Mouse (Mus musculus): ENCODE measurements around the gene Pde6h.

Gene Pde6h

DNA sequence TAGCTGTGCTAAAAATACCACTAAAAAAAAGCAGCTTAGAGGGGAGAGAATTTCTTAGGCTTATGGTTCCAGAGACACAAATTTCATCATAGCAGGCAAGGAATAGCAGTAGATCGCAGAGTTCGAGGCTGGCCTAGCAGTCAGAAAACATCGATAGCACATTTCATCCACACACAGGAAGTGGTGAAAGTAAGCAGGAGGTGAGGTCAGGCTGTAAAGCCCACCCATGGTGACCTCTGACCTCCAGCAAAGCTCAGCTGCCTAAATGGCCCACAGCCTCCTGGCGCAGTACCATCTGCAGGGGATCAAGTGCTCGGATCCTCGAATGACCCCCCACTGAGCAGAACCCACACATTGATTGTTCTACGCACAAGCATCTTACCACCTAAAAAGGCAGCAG is 59.6 kb downstream of the Pde6h start:
- DNase-seq: no peak

GRCm38 (mm10) chr6:136986019-136986418 is 62.4 kb downstream of the Pde6h start:
- DNase-seq: no peak

DNA sequence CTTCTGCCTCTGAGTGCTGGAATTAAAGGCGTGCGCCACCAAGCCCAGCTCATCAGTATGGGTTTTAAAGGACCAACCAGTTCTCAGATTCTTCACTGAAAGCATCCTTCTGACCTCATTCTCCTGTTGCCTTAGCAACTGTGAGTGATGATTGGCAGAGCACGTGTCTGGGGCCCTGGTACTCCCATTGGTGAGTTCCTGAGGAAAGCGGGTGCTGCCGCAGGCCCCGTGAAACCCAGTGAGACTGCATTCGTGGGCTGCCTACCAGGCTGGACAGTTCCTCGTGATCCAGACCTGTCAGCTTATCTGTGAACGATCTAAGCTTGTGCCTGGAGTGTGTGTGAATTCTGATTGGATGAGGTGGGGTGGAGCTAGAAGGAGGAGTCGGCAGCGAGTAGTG is 63.1 kb downstream of the Pde6h start:
- no peak for DNase-seq

DNA sequence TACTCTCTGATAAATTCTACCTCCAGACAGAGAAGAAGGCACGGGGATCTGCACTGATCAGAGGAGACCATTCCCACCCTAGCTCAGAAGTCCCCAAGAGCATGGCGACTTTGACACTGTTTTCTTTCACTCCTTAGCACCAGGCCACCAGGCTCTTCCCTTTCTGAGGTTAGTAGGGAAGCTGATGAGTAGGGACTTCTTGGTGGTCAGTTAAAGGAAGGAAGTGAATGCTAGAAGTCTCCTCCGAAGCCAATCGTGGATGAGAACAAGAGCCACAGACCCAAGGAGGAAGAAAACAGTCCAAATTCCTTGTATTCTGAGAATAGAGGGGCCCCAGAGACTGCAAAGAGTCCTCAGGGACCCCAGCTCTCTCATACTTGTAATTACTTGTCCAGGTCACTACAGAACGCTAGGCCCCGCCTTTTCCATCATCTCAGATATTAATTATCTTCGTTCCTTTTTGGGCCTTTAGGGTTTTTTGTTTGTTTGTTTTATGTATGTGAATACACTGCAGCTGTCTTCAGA is 65.0 kb downstream of the Pde6h start:
- DNase-seq: no peak

GRCm38 (mm10) chr6:136989824-136990497 is 66.3 kb downstream of the Pde6h start:
- no peak for DNase-seq

GRCm38 (mm10) chr6:136990557-136990956 is 66.9 kb downstream of the Pde6h start:
- DNase-seq: no peak

- no peak for DNase-seq
Measured at GRCm38 (mm10) chr6:136993574-136993973, 69.9 kb downstream of the Pde6h start.

DNA sequence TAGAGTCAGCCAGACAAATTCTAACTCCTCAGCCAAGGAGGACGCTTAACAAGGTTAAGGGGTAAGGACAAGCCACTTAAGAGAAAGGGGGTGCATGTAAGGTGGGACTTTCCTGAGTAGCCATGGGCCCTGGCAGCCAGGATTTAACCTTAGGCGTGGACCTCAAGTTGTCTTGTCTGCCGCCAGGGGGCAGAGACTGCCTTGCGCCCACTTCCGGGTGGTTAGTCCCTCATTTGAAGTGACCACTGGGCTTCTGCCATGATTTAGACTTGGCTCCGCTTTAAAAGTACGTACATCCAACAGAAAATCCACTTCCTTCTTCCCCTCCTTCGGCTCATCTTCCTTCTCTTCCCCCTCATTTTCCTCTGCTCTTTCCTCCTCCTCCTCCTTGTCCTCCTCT is 71.9 kb downstream of the Pde6h start:
- DNase-seq: no peak

GRCm38 (mm10) chr6:136996336-136996735 is 72.7 kb downstream of the Pde6h start:
- DNase-seq: no peak

- no peak for DNase-seq
Measured at GRCm38 (mm10) chr6:136998181-136998580, 74.5 kb downstream of the Pde6h start.

DNA sequence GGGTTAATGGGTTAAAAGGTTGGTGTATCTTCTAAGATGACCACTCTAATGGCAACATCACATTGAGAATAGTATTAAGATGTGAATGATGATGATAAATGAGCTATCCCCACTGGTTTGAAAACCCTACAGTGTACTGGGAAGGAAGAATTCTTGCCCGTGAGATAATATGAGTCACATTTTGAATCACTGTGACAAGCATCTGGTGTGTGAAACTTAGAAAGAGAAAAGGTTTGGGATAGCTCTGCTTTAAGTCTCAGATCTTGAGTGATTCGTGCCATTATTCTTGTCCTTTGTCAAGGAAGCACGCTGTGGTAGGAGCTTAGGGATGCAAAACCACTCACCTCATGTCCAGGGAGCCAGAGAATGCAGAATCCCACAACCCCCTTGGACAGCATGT is 75.4 kb downstream of the Pde6h start:
- DNase-seq: no peak

- no peak for DNase-seq
Measured at GRCm38 (mm10) chr6:136999707-137000446, 76.2 kb downstream of the Pde6h start.

DNA sequence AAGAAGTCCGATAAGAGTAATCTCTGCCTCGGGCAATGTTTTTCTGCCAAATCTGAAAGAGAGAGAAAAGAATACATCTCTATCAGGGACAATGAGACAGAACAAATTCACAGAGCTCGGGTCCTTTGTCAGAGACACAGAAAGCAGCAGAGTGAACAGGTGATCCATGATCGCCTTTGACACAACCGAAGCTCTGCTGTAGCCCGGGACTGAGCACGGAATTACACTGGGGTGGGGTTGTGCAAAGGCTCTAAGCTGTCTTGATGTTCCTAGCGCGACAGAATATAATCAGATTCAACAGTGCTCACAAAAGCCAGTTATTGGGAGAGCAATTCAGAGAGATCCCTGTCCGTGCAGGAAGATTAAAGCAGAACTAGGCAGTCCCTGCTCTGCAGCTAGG is 77.1 kb downstream of the Pde6h start:
- no peak for DNase-seq

GRCm38 (mm10) chr6:137001267-137002168 is 77.9 kb downstream of the Pde6h start:
- no peak for DNase-seq

DNA sequence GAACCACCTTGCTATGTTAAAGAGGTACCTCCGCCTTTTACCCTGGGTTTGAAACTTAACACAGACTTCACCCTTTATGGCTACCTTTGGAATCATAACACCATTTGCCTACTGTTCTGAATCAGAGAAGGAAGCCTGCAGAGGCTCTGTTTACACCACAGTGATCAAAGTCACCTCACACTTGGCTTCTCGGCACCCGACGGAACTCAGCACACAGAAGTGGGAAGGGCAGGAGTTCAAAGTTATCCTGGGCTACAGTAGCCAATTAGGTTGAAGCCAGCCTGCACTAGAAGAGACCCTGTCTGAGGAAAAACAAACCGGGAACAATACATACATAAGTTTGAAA is 78.5 kb downstream of the Pde6h start:
- DNase-seq: no peak

GRCm38 (mm10) chr6:137004359-137004758 is 80.7 kb downstream of the Pde6h start:
- DNase-seq: no peak

- no peak for DNase-seq
Measured at GRCm38 (mm10) chr6:137011187-137011586, 87.6 kb downstream of the Pde6h start.

DNA sequence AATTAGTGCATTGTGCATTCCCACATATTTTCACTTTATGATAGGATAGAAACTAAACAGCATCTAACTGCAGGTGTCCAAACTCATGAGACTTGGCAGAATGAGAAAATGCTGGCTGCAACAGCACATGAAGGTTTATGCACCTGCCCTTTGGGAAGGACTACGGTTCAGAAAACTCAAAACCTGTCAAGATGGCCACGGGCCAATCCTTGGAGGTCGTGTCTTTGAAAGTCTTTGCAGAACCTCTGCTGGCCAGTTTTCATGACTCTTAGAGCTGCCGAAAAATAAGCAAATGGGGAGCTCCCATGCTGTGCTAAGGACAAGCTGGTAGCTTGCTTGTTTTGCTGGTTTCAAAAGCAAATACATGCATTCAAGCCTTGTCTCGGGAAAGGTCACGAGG is 90.7 kb downstream of the Pde6h start:
- no peak for DNase-seq

GRCm38 (mm10) chr6:137017216-137017973 is 93.8 kb downstream of the Pde6h start:
- no peak for DNase-seq
